Mouse (Mus musculus) neutrophil, adult 5-6 weeks (primary cell): ENCODE measurements around the gene Ahcyl1. TPM values are rescaled to one million over a fixed set of nuclear protein-coding genes. Genes with fewer than 3 reads are reported as not detected.
"Not testable (repeated sequence)": the region's sequence is repeated elsewhere in the genome, so short reads cannot be mapped to it uniquely, and the experiment has no call there.

ENCODE experiments used
- ATAC-seq: fragments of 151-379, 151-347 bp; 2 replicates; pipeline ENCODE4 v1.8.0; 2017; ENCODE audit warnings: mild to moderate bottlenecking, moderate TSS enrichment; ENCODE audit not compliant: insufficient number of reproducible peaks, poor library complexity, low FRiP score, severe bottlenecking; ENCODE audit errors: extremely low read depth
- total RNA-seq: library from RNA; stranded (forward); fragments of 200-1000 nt; gene quantifications from 2 replicates; pipeline ENCODE4 v1.2.3, GENCODE M21; 2017

Gene Ahcyl1
- total RNA-seq, 1 experiment from 2014 or later: 61.3 TPM

DNA sequence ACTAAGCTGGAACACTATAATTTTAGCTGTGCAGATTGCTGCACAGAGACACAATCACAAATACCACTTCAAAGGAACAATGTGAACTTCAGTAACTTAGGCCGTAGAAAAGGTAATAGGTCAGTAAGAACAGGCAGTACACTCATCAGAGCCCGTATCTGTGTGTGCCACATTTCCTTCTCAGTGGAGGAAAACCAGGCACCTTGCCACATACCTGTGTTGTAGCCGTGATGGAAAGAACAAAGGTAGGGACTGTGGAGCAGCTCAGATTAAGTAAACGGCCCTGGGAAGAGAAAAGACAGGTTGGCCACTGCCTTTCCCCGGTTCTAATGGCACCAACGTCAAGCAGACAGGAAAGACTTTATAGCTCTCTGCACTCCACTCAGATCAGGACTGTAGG lies 28.9 kb downstream of the Ahcyl1 start:
- no peak for ATAC-seq

DNA sequence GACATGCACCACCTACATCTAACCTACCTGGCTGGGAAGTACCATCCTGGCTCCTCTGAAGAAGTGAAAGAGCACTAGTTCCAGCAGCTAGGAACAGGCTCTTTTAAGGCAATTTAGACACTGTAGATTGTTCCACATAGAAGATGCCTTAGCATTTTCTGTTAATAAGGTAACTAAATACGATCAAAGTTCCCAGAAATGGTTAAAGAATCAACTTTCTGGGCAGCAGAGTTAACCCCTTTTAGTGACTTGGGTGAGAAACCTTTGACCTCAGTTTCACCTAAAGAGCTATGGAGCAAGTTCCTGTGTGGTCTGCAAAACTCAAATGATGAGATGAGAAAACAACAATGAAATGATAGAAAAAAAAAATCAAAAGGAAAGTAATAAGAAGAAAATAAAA lies 31.7 kb downstream of the Ahcyl1 start:
- no peak for ATAC-seq

DNA sequence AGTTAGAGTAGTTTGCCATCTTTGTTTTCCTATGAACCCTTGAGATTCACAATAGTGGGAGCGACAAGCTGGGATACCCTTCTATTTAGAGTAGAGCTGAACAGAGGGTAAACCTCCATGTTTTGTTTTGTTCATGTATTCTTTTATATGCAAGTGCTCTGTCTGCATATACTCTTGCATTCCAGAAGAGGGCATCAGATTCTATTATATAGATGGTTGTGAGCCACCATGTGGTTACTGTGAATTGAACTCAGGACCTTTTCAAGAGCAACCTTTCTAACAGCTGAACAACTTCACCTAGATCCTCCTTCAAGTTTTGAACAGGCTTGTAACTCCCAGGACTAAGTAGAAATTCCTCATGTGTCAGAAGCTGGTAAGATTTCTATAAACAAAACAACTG lies 37.4 kb downstream of the Ahcyl1 start:
- no peak for ATAC-seq

DNA sequence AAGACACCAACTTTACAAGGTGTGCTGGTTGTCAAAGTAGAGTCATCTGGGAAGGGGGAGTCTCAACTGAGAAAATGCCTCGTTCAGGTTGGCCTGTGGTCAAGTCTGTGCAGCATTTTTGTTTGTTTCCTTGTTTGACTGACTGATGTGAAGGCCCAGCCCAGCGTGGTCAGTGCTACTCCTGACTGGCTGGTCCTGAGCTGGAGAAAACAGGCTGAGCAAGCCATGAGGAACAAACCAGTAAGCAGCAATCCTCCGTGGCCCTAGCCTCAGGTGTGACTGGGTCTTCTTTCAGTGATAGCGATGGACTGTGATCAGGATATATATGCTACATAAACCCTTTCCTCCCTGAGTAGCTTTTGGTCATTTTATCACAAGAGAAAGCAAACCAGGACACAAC lies 39.5 kb downstream of the Ahcyl1 start:
- ATAC-seq: no peak

DNA sequence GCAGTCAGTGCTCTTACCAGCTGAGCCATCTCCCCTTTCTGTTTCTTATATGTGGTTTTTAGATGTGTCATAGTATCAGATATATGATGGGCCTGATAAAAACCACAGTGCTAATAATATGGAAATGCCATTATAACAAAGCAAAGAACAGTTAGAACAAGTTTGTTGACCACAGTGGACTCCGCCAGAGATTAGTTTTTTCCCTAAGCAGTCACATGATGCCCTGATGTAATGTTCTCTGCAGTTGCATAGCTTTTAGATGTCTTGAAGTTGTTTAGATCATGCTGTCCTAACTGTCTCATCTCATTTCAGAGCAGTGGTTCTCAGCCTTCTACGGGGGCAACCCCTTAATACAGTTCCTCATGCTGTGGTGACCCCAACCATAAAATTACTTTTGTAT lies 40.2 kb downstream of the Ahcyl1 start:
- no peak for ATAC-seq

DNA sequence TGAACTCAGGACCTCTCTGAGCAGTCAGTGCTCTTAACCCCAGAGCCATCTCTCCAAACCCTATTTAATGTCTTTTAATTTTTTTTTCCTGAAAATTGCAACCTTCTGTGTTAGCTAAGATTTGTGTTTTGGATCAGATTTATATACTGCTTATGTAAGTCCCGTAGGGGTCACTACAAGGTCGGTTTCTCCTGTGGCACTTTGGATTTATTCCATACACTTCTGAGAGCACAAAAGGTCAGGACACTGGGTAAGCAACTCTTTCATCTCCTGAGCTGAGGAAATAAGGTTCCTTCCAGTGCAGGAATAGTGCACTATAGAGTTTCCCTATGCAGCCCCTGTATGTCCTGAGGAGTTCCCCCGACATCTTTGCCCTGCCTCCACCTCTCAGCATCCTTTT lies 40.9 kb downstream of the Ahcyl1 start:
- no peak for ATAC-seq

DNA sequence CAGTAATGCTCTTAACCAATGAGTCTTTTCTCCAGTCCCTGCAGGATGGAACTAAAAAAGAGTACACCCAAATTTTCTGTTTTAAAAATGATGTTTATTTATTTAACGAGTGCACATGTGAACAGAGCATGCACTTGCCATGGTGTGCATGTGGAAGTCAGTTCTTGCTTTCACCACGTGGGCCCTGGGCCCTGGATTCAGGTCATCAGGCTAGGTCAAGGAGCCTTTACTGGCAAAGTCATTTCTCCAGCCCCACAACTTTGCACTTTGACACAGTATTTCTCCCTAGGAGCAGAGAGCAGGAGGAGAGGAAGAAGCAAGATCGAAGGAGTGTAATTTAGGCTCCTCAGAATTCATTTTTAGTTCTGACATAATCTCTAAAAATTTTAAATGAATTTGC lies 41.5 kb downstream of the Ahcyl1 start:
- ATAC-seq: no peak

DNA sequence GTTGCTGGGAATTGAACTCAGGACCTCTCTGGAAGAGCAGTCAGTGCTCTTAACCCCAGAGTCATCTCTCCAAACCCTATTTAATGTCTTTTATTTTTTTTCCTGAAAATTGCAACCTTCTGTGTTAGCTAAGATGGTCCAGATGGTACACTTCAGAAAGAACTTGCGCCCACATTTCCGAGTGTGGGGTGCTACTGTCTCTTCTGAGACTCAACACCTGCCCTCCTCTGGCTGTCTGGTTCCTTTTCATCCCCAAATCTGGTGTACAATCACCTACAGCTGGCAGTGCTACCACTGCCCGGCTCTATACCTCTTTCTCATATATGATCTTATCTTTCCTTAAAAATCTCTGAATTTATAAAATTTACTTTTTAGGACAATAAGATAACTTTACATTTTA lies 43.4 kb downstream of the Ahcyl1 start:
- ATAC-seq: no peak

DNA sequence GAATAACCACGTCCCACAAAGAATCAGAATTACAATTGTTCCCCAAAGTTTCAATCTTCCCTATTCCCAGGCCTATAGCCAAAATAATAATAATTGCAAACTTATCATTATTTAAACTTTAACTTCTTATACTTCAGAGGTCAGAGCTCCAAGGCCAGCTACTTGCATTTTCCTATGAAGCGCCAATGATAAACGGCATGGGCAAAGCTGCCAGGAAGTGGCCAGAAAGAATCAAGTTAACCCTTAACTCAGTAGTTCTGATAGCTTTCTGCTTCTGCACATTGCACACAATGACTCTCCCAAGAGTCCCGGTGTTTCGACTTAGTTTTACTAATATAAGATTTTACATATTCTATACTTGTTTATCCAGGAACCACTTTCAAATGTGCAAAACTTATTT lies 46.1 kb downstream of the Ahcyl1 start:
- not testable (repeated sequence) for ATAC-seq

DNA sequence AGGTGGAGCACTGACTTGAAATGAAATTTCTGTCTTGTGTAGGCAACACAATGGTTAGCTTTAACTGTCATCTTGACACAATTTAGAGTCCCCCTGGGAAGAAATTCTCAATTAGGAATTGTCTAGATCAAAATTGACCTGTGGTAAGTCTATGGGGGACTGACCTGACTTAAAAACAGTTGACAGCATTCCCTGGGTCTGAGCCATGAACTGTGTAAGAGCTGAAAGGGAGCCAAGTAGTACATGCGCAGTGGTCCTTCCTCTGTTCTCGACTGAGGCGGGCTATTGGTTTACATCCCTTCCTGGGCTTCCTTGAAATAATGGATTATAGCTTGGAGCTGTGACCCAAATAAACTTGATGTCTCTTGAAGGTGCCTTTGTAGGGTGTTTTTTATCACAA lies 49.4 kb downstream of the Ahcyl1 start:
- ATAC-seq: no peak

DNA sequence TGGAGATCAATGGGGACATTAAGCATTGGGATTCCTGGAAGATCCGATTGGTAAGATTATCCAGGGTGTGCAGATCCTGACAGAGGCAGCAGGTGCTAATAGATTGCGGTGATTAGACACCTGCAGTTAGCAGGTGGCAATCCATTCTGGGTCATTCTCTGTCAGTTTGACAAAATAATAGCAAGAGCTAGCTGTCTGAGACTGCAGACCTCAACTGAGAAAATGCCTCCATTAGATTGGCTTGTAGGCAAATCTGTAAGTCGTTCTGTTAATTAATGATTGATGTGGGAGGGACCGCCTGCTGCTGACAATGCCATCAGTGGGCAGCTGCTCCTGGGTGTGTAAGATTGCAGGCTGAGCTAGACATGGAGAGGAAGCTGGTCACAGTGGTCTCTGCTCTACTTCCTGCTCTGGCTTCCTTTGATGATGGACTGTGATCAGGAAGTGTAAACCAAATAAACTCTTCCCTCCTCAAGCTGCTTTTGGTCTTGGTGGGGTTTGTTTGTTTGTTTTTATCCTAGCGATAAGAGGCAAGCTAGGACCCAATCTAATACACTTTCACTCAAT lies 58.7 kb downstream of the Ahcyl1 start:
- ATAC-seq: no peak

DNA sequence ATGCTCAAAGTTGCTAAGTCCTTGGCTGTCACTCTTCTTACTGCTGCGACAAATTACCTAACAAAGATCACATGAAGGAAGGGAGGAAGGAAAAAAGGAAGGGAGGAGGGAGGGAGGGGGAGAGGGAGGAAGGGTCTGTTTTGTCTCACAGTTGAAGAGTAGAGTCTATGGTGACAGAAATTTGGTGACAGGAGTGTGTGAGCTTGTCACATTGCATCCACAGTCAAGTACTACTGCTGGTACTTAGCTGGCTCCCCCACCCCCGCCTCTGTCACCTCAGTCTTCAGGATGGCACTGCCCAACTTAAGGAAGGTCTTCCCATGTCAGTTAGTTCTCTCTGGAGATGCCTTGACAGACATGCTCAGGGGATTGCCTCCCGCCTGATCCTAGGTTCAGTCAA lies 60.1 kb downstream of the Ahcyl1 start:
- ATAC-seq: no peak

DNA sequence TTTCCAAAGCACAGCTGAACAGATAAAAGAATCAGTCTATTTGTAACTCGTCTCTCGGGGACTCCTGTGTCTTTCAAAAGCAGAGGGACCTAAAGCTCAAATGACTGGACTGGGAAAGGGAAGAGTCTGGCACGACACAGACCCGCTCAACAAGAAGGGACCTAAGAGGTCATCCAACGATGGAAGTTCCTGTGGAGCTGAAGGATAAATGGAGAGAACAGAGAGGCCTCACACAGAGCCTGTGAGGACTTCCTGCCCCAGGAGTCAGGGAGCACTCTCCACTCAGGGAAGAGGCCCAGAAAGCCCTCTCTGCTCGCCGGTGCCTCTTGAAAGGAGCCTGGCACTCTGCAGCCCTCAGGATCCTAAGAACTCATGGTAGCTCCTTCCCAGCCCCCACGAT lies 60.5 kb downstream of the Ahcyl1 start:
- ATAC-seq: no peak

DNA sequence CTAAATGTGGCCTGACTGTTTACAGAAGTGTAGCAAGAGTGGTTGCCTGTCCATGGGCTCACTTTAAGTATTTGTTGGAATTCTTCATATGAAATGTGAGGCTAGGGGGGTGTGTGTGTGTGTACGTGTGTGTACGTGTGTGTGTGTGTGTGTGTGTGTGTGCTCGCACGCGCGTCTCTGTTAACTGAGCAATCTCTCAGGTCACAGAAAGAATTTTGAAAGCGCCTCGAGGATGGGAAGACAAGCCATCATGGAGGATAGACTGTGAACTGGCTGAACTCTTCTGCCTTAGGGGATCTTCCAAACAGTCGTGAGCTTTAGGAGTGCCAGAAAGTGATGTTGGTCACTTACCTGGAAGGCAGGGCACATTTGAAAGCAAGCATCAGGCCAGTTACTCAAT lies 62.5 kb downstream of the Ahcyl1 start:
- no peak for ATAC-seq

DNA sequence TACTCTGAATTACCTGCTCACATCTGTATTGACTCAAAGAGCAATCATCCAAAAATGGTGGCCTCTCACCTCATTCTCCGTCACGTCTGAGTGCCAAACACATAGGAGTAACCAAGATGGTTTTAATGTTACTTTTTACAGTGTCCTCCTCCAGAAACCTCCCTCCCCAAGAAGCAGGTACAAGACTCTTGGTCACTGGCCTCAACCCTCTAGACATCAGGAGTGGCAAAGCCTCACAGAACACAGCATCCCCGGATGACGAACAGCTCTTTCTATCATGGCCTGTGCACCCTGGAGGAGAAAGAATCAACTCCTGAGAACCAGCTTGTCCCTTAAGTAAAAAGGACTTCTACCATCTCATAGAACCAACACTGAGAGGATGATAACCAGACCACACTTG lies 63.6 kb downstream of the Ahcyl1 start:
- ATAC-seq: no peak

DNA sequence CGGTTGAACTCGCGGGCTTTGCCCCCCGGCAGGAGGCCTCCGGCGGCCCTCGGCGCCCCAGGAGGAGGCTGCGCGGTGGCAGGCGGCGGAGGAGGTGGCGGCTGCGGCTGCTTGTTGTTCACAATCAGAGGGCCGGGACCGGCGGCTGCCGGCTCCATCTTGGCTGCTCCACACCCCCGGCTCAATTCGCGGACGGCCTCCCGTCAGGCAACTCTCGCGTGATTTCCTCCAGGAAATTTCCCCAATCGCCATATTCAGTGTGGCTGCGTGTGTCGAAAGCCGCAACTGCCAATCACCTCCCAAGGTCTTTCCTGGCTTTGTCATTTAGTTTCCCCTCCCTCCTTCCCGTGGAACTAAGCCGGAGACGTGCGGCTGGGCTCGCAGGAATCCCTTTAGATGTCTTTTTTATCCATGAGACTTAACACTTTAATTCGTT lies 64.8 kb downstream of the Ahcyl1 start, which contains the start of gene Strip1:
Gene Strip1 (minus strand): TSS at position 172 of the 436 bp plus-strand sequence.
- ATAC-seq: peak; percentile 88

DNA sequence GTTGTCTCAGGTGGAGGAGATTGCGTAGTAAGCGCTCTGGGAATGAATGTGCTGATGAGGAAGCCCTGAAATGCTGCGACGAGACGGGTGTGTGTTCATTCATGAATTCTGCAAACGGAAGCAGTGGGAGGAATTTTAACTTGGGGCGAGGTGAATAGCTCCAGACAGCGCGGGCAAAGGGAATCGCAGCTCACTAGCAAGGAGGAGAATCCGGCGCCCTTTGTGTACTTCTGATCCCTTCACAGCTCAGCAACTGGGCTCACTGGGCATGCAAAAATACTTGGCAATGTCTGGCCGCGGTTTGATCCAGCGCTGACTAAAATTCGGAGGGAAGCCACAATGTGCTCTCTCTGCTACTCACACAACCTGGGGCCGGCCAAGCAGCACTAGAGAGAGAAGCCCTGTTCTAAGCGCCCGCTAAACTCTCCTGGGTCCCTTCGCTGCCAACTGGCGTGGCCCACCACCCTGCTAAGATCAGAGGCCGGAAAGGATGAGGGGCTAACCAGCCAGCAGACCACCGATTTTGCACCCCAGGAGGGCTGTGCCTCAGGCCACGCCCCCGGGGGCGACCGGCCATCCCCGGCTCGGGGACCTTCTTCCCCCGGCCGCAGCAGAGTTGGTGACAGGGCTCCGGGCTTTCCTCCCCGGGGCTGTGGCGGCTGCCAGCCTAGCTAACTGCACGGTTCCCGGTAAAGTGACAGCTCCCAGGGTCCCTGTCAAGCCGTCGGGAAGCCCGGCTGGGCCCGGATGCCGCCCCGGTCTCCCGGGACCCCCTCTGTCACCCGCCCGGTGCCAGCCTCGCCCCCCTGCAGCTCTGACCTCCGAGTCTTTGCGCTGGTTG lies 65.5 kb downstream of the Ahcyl1 start, which contains the start of gene Gm10961:
Gene Gm10961 (plus strand): TSS at position 641 of the 841 bp plus-strand sequence.
- no peak for ATAC-seq

DNA sequence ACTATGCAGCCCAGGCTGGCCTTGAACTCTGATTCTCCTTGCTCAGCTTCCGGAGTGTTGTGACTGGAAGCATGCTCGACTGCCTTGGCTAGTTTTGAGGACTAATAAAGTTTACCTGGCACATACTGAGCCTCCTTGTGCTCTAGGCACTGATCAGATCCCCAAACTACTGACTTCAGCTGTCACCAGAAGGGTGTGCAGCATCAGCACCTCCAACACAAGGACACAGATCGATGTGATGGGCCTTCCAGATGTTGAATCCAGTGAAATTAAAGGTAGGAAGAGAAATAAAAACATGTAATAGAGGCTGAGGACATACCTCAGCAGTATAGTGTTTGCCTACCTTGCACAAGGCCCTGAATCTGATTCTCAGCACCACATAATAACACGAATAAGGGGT lies 66.9 kb downstream of the Ahcyl1 start:
- ATAC-seq: no peak

DNA sequence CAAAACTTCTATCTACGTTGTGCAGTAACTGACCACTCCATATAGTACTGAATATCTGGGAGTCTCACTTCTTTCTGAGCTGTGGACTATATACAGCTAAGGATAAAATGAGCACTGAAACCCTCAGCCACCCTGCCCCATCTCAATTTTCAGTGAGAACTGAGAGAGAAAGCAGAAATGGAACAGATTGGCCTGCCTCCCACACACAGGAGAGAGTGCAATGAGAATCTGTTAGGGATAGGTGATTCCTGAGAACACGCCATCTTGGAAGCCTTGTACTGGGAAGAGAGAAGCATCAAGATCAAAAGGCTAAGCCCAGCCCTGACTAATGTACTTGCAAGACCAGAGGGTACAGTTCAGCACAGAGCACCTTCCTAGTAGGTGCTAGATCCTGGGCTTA lies 67.8 kb downstream of the Ahcyl1 start:
- no peak for ATAC-seq

DNA sequence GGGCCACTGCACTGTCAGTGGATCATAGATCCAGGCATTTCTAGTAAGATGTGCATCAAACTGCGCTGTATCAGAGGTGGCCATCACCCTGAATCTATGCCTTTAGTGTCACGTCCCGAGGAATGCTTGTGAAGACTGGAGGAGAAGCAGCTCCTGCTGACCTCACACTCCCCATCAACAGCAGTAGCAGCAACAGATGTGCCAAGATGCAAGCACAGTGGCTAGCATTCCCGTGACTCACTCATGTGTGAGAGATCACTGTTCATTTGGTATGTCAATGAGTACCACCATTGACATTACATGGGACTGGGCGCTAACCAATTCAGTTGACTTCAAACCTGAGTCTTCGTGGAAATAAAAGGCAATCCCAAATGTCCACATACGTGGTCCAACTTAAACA lies 68.7 kb downstream of the Ahcyl1 start:
- ATAC-seq: no peak

DNA sequence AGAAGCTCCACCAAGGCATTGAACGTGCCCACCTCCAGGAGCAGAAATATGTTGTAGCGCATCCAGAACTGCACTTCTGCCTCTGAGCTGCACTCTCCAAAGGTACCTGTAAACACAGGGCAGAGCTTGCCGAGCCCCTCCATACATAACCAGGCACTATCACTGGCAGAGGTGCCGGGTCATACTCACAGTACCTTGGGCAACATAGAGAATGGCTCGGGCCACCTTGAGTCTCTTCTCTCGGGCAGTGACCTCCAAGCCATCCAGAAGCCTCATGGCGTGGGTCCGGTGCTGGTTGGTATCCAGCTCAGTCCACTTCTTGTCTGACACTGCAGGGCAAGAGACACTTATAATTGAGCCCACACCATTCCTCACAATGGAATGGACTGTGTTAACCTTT lies 69.6 kb downstream of the Ahcyl1 start:
- no peak for ATAC-seq
